Mouse (Mus musculus) forebrain, embryonic 10.5 days (tissue): ENCODE results near the gene Vipas39. TPM values are rescaled to one million over a fixed set of nuclear protein-coding genes. Genes with fewer than 3 reads are reported as not detected.
"Not testable (repeated sequence)": the region's sequence is repeated elsewhere in the genome, so short reads cannot be mapped to it uniquely, and the experiment has no call there.

ENCODE experiments used
- DNase-seq: peaks from one replicate; pipeline ENCODE4 v3.0.0-alpha.2; 2017; ENCODE audit warnings: low spot score; ENCODE audit errors: extremely low spot score
- H3K27ac ChIP-seq: fragments of 300-500 bp; sonication (generic); 2 replicates; pipeline ENCODE4 v1.5.1; 2016; ENCODE audit warnings: mild to moderate bottlenecking
- H3K27me3 ChIP-seq: fragments of 300-500 bp; sonication (generic); 2 replicates; pipeline ENCODE4 v1.6.1; 2016; ENCODE audit warnings: mild to moderate bottlenecking; ENCODE audit not compliant: poor library complexity, severe bottlenecking
- H3K36me3 ChIP-seq: fragments of 300-500 bp; sonication (generic); replicated peaks from 2 replicates; pipeline ENCODE4 v1.6.1; 2016; ENCODE audit warnings: mild to moderate bottlenecking, moderate library complexity
- H3K4me1 ChIP-seq: fragments of 300-500 bp; sonication (generic); 2 replicates; pipeline ENCODE4 v1.6.1; 2016
- H3K4me3 ChIP-seq: fragments of 300-500 bp; sonication (generic); 2 replicates; pipeline ENCODE4 v1.5.1; 2016; ENCODE audit warnings: mild to moderate bottlenecking, moderate library complexity
- H3K9me3 ChIP-seq: fragments of 300-500 bp; sonication (generic); 2 replicates; pipeline ENCODE4 v1.6.1; 2016; ENCODE audit warnings: mild to moderate bottlenecking, moderate library complexity
- WGBS: fragments of 180-500 bp; shearing (Covaris S2); methylation state at CpG from one replicate; pipeline ENCODE4 v1.1.7; 2016; 5-methylcytosine and 5-hydroxymethylcytosine counted together
- polyA plus RNA-seq: library from polyadenylated mRNA; unstranded; fragments of >200 nt; fragmentation: Nextera tagmentation; extraction: Ambion mirVana; gene quantifications from 2 replicates; pipeline ENCODE4 v1.2.1, GENCODE M21; 2016

Vipas39 gene
- polyA plus RNA-seq, 1 experiment from 2014 or later = 54.1 TPM

DNA sequence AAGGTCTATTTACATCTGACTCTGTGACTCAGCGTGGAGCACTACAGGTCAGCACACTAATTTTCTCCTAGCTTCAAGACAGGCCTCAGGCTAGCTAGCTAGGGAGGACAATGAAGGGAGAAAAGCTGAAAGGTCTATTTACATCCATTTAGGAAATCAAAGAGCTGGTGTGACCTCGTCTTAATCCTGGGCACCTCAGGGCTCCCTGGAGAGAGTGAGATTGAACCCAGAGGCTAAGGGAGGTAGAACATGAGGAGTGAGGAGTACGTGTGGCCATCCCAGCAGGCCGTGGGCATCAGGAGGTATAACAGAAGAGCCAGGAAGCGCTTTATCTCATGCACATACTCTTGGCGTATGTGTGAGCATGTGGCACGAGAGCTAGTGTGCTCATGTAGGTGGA, 17.6 kb upstream of the Vipas39 start:
- Histone ChIP-seq H3K27me3 (no peaks in the 10 kb centered on the region), H3K4me1 (peaks cover 22% of the 10 kb centered on the region), H3K4me3 (no peak overlapping the region), H3K27ac (no peak overlapping the region), H3K9me3 (no peaks in the 10 kb centered on the region), H3K36me3 (no peaks in the 10 kb centered on the region; the same call in 1 of the 2 replicates)
- no peak for DNase-seq
- WGBS = 61% methylated on average over 7 of the region's 7 CpGs

- Histone ChIP-seq H3K4me3 (no peak overlapping the region), H3K27ac (no peak overlapping the region), H3K27me3 (no peaks in the 10 kb centered on the region), H3K9me3 (no peaks in the 10 kb centered on the region), H3K36me3 (no peaks in the 10 kb centered on the region; the same call in 1 of the 2 replicates), H3K4me1 (peaks cover 30% of the 10 kb centered on the region)
- no peak for DNase-seq
- WGBS = 92% methylated on average over 4 of the region's 4 CpGs
Measured at GRCm38 (mm10) chr12:87282743-87283142, 16.7 kb upstream of the Vipas39 start.

DNA sequence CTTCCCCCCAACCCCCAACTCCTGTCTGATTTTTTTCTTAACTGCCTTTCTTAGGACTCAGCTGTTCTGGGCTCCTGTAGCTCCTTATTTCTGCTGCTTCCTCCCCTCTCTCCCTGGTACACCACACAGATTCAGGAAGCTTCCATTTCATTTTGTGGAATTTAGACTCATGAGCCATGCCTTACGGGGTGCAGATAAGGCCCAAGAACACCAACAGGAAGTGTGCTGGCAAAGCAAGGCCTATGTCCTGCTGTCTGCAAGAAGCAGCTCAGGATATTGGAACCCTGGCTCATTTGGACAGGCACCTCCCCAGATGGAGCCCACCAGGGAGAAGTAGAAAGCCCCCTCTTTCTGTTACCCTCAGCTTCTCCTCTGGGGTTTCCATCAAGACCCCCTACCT, 15.7 kb upstream of the Vipas39 start:
- Histone ChIP-seq H3K27me3 (no peaks in the 10 kb centered on the region), H3K4me3 (no peak overlapping the region), H3K36me3 (peaks cover 7% of the 10 kb centered on the region), H3K27ac (no peak overlapping the region), H3K9me3 (no peaks in the 10 kb centered on the region), H3K4me1 (peaks cover 30% of the 10 kb centered on the region)
- no peak for DNase-seq
- WGBS = 92% methylated on average over 1 of the region's 1 CpGs

DNA sequence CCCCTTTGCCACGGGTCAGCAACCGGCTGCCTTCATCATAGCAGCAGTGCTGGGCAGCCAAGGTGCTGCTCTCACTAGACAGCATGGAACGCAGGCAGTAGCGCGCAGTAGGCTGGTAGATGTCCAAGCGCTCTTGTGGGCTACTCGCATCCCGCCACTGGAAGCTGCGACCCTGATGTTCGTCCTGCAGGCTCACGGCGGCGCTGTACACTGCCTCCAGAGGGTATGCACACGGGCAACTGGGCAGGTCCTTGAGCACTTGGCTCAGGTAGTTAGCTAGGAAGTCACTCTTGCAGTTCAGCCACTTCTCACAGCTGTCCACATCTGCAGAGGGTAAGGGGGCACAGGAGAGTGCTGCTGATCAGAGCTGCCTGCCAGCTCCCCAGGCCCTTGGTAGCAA, 13.8 kb upstream of the Vipas39 start:
- Histone ChIP-seq H3K4me1 (peaks cover 30% of the 10 kb centered on the region), H3K4me3 (no peak overlapping the region), H3K36me3 (peaks cover 26% of the 10 kb centered on the region), H3K27ac (no peak overlapping the region), H3K27me3 (no peaks in the 10 kb centered on the region), H3K9me3 (no peaks in the 10 kb centered on the region)
- WGBS = 38% methylated on average over 14 of the region's 14 CpGs
- no peak for DNase-seq

DNA sequence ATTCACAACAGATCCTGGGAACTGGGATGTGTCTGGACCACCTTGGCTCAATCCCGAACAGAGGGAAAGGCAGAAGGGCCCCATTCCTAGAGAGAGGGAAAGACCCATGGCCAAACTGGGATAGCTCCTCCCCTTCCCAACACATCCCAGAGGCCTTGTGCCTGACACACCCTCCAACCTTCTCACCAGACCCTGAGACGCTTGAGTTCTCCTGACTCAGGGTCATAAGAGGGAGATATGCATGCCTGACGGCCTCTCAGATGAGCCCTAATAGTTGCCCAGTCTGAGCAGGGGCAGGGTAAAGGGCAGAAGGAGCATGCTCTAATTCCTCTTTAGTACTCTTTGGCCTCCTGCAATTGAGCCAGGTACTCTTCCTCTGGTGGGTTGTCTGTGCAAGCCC, 13.3 kb upstream of the Vipas39 start:
- Histone ChIP-seq H3K27me3 (no peaks in the 10 kb centered on the region), H3K36me3 (peaks cover 31% of the 10 kb centered on the region), H3K4me1 (peaks cover 30% of the 10 kb centered on the region), H3K27ac (no peak overlapping the region), H3K9me3 (no peaks in the 10 kb centered on the region), H3K4me3 (no peak overlapping the region)
- WGBS = 61% methylated on average over 3 of the region's 3 CpGs
- no peak for DNase-seq

DNA sequence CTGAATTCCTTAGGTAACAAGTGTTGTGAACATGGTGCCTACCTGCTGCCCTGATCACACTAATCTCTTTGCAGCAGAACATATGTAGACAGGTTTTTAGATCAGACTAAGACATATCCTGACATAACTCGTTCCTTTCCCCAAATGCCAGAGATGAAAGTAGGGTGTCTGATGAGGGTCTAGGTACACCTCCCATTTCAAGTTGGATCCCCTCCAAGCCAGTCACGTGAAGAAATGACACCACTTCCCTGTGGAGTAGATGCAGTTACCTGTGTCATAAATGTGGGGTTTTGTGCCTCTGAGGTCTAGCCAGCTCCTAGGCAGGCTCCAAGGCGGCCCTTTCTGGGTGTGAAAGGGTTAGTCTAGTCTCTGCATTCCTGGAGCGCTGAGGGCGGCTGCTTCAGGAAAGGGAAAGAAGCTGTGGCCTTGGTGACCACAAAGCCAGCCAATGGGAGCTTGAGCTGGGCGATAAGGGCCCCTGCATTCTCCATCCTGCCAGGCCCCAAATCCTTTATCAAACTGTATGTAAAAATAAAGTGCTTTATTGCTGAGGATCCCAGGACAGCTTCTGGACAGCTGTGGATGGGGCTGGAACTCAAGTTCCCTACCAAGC, 12.2 kb upstream of the Vipas39 start:
- Histone ChIP-seq H3K4me3 (no peak overlapping the region), H3K27ac (0 out of 2 replicates have a peak overlapping the region, but pooled peaks have one; percentile 35), H3K27me3 (no peaks in the 10 kb centered on the region), H3K36me3 (peaks cover 42% of the 10 kb centered on the region), H3K9me3 (no peaks in the 10 kb centered on the region), H3K4me1 (peaks cover 22% of the 10 kb centered on the region)
- 23% methylated on average over 6 of the region's 6 CpGs for WGBS
- peak; percentile 30 for DNase-seq

- WGBS = 94% methylated on average over 4 of the region's 4 CpGs
- H3K4me1 ChIP-seq = peaks cover 22% of the 10 kb centered on the region
- DNase-seq, H3K27me3 ChIP-seq, H3K27ac ChIP-seq, H3K9me3 ChIP-seq, H3K4me3 ChIP-seq: not testable (repeated sequence)
- peaks cover 52% of the 10 kb centered on the region for H3K36me3 ChIP-seq
Measured at GRCm38 (mm10) chr12:87277251-87277650, 11.2 kb upstream of the Vipas39 start.

- no peak overlapping the region for H3K4me3 ChIP-seq
- 95% methylated on average over 9 of the region's 9 CpGs for WGBS
- DNase-seq = no peak
- peaks cover 22% of the 10 kb centered on the region for H3K4me1 ChIP-seq
- peaks cover 73% of the 10 kb centered on the region for H3K36me3 ChIP-seq
- H3K9me3 ChIP-seq = no peaks in the 10 kb centered on the region
- H3K27me3 ChIP-seq = no peaks in the 10 kb centered on the region
- H3K27ac ChIP-seq = no peak overlapping the region
Measured at GRCm38 (mm10) chr12:87274853-87275831, 9.1 kb upstream of the Vipas39 start.

- H3K36me3 ChIP-seq = peaks cover 62% of the 10 kb centered on the region
- H3K4me3 ChIP-seq = peak overlapping the region; percentile 81
- no peaks in the 10 kb centered on the region for H3K27me3 ChIP-seq
- H3K4me1 ChIP-seq = peaks cover 25% of the 10 kb centered on the region
- no peaks in the 10 kb centered on the region for H3K9me3 ChIP-seq
- peak overlapping the region; percentile 93 for H3K27ac ChIP-seq
- peak; percentile 33 for DNase-seq
- WGBS = 35% methylated on average over 4 of the region's 4 CpGs
Measured at GRCm38 (mm10) chr12:87267682-87268081, 1.6 kb upstream of the Vipas39 start.

GRCm38 (mm10) chr12:87266827-87267603, 959 bp upstream of the Vipas39 start:
- H3K27ac ChIP-seq = peak overlapping the region; percentile 93
- peak overlapping the region; percentile 81 for H3K4me3 ChIP-seq
- H3K9me3 ChIP-seq = no peaks in the 10 kb centered on the region
- peak; percentile 57 for DNase-seq
- H3K4me1 ChIP-seq = peaks cover 25% of the 10 kb centered on the region
- no peaks in the 10 kb centered on the region for H3K27me3 ChIP-seq
- WGBS = under 1% methylated on average over 31 of the region's 31 CpGs
- peaks cover 62% of the 10 kb centered on the region for H3K36me3 ChIP-seq

- WGBS = 33% methylated on average over 11 of the region's 11 CpGs
- no peak for DNase-seq
- Histone ChIP-seq H3K9me3 (no peaks in the 10 kb centered on the region), H3K27me3 (no peaks in the 10 kb centered on the region), H3K4me1 (peaks cover 25% of the 10 kb centered on the region), H3K4me3 (peak overlapping the region; percentile 81), H3K27ac (peak overlapping the region; percentile 93), H3K36me3 (peaks cover 62% of the 10 kb centered on the region)
Measured at GRCm38 (mm10) chr12:87265444-87265843, 612 bp downstream of the Vipas39 start.

DNA sequence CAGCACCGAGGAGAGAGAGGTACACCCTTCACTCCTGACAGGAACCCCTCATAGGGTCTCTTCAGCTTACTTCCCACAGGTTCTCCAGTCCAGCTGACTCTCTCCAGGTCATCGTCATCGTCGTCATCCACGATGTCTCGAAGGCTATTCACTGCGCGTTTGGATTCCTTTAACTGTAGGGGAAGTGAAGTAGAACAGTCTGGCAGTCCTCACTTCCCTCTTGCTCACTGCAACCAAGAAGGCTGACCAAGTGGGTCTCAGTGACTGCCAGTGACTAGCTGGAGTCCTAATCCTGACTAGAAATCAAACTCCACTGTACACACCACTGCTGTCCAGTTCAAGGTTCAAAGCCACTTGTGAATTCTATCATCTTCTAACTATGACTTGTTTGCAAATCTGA, 5.5 kb downstream of the Vipas39 start:
- no peak for DNase-seq
- H3K4me3 ChIP-seq = no peak overlapping the region
- peaks cover 11% of the 10 kb centered on the region for H3K4me1 ChIP-seq
- no peaks in the 10 kb centered on the region for H3K9me3 ChIP-seq
- H3K36me3 ChIP-seq = peaks cover 83% of the 10 kb centered on the region
- 96% methylated on average over 8 of the region's 8 CpGs for WGBS
- no peak overlapping the region for H3K27ac ChIP-seq
- H3K27me3 ChIP-seq = no peaks in the 10 kb centered on the region
